Mouse (Mus musculus) thymus, adult 2 months (tissue): Measurements from ENCODE around the gene Rprd1b. TPM values are rescaled to one million over a fixed set of nuclear protein-coding genes. Genes with fewer than 3 reads are reported as not detected.

Experiments
- DNase-seq: peaks from one replicate; pipeline ENCODE4 v3.0.0; 2021
- H3K27ac ChIP-seq: fragments of 200-500 bp; 2 replicates; pipeline ENCODE4 v1.5.1; 2012; ENCODE audit warnings: low read length, control low read depth; ENCODE audit not compliant: control insufficient read depth, insufficient read depth
- H3K27me3 ChIP-seq: fragments of 200-500 bp; 2 replicates; pipeline ENCODE4 v1.6.1; 2012; ENCODE audit warnings: mild to moderate bottlenecking, low read length, moderate library complexity, mixed read lengths; ENCODE audit not compliant: control insufficient read depth, insufficient read depth
- H3K36me3 ChIP-seq: fragments of 200-500 bp; 2 replicates; pipeline ENCODE4 v1.6.1; 2012; ENCODE audit warnings: mild to moderate bottlenecking, low read length, moderate library complexity; ENCODE audit not compliant: control insufficient read depth, insufficient read depth
- H3K4me1 ChIP-seq: fragments of 200-500 bp; replicated peaks from 2 replicates; pipeline ENCODE4 v1.6.1; 2012; ENCODE audit warnings: low read length; ENCODE audit not compliant: control insufficient read depth, insufficient read depth
- H3K4me3 ChIP-seq: fragments of 200-500 bp; 2 replicates; pipeline ENCODE4 v1.5.1; 2012; ENCODE audit warnings: mild to moderate bottlenecking, low read length, control low read depth, moderate library complexity; ENCODE audit not compliant: control insufficient read depth, insufficient read depth
- CTCF ChIP-seq: fragments of 200-500 bp; IDR thresholded peaks from 2 replicates; pipeline ENCODE4 v1.5.1; 2012; ENCODE audit warnings: mild to moderate bottlenecking, control low read depth, low read length, moderate library complexity, borderline replicate concordance; ENCODE audit not compliant: control insufficient read depth, poor library complexity, insufficient read depth; ENCODE audit errors: extremely low read depth
- POLR2A ChIP-seq: fragments of 200-500 bp; IDR thresholded peaks from 2 replicates; pipeline ENCODE4 v1.6.1; 2012; ENCODE audit warnings: mild to moderate bottlenecking, low read length, control low read depth, moderate library complexity; ENCODE audit not compliant: control insufficient read depth, poor library complexity, insufficient read depth; ENCODE audit errors: extremely low read depth
- WGBS: fragments of 180-500 bp; shearing (Covaris S2); methylation state at CpG from one replicate; pipeline ENCODE4 v1.1.7; 2018; 5-methylcytosine and 5-hydroxymethylcytosine counted together
- polyA plus RNA-seq: library from polyadenylated mRNA; depleted of rRNA; stranded (reverse); fragments of >200 nt; gene quantifications from 2 replicates; pipeline ENCODE4 v1.2.3, GENCODE M21; 2012; rRNA removed

The Rprd1b gene
- polyA plus RNA-seq, result 35.3 and 37.3 TPM in 2 replicates

- Histone ChIP-seq H3K4me3 (peak within 1 kb of the TSS; percentile 89), H3K4me1 (peaks cover 11% of the 10 kb centered on the region), H3K27ac (peak within 1 kb of the TSS; percentile 38; the same call in 1 of the 2 replicates), H3K27me3 (no peaks in the 10 kb centered on the region), H3K36me3 (no peaks in the 10 kb centered on the region)
- peak; percentile 92 for DNase-seq
- under 1% methylated on average over 52 of the region's 52 CpGs for WGBS
- TF ChIP-seq CTCF, result 0 out of 2 replicates have a peak, but pooled peaks have one; percentile 12
- no peak; the same call in none of the 2 replicates for TF ChIP-seq POLR2A
These were observed at the start of gene Rprd1b, which contains the start of gene Tti1 for GRCm38 (mm10) chr2:158028354-158028863. Gene Rprd1b, plus strand, starts transcription at chr2:158028497. Gene Tti1, minus strand, starts transcription at chr2:158028433.

- Histone ChIP-seq H3K36me3 (no peaks in the 10 kb centered on the region), H3K4me3 (no peak overlapping the region), H3K4me1 (no peaks in the 10 kb centered on the region), H3K27ac (no peak overlapping the region), H3K27me3 (peaks cover 3% of the 10 kb centered on the region; the same call in 1 of the 2 replicates)
- TF ChIP-seq POLR2A, result no peak
- TF ChIP-seq CTCF, result no peak
- DNase-seq, result no peak
- WGBS, result 89% methylated on average over 5 of the region's 5 CpGs
These were observed 49.1 kb upstream of the Rprd1b start for GRCm38 (mm10) chr2:157979241-157979640.

GRCm38 (mm10) chr2:157982727-157983126 lies 45.6 kb upstream of the Rprd1b start:
- 97% methylated on average over 3 of the region's 3 CpGs for WGBS
- no peaks in the 10 kb centered on the region for H3K4me1 ChIP-seq
- DNase-seq, result no peak
- H3K4me3 ChIP-seq, result no peak overlapping the region
- H3K36me3 ChIP-seq, result no peaks in the 10 kb centered on the region
- no peaks in the 10 kb centered on the region for H3K27me3 ChIP-seq
- no peak overlapping the region for H3K27ac ChIP-seq
- TF ChIP-seq POLR2A (no peak), CTCF (no peak)

GRCm38 (mm10) chr2:157983276-157983675 lies 45.0 kb upstream of the Rprd1b start:
- Histone ChIP-seq H3K4me1 (no peaks in the 10 kb centered on the region), H3K27ac (no peak overlapping the region), H3K4me3 (no peak overlapping the region), H3K27me3 (no peaks in the 10 kb centered on the region), H3K36me3 (no peaks in the 10 kb centered on the region)
- no peak for TF ChIP-seq POLR2A
- no peak for TF ChIP-seq CTCF
- DNase-seq, result no peak
- 97% methylated on average over 4 of the region's 4 CpGs for WGBS

GRCm38 (mm10) chr2:157985611-157986010 lies 42.7 kb upstream of the Rprd1b start:
- DNase-seq, result no peak
- TF ChIP-seq POLR2A, result no peak
- no peak for TF ChIP-seq CTCF
- Histone ChIP-seq H3K27me3 (no peaks in the 10 kb centered on the region), H3K36me3 (no peaks in the 10 kb centered on the region), H3K4me1 (no peaks in the 10 kb centered on the region), H3K27ac (no peak overlapping the region), H3K4me3 (no peak overlapping the region)
- 89% methylated on average over 4 of the region's 4 CpGs for WGBS

- no peak for TF ChIP-seq CTCF
- TF ChIP-seq POLR2A, result no peak
- Histone ChIP-seq H3K4me1 (no peaks in the 10 kb centered on the region), H3K36me3 (0 out of 2 replicates have a peak, but pooled peaks cover 4% of the 10 kb centered on the region), H3K27me3 (no peaks in the 10 kb centered on the region), H3K27ac (no peak overlapping the region), H3K4me3 (no peak overlapping the region)
- no peak for DNase-seq
- WGBS, result 99% methylated on average over 6 of the region's 6 CpGs
These were observed 42.1 kb upstream of the Rprd1b start for GRCm38 (mm10) chr2:157986235-157986634.
